Mouse (Mus musculus) embryonic fibroblast, embryonic 13.5 days (primary cell): ENCODE data around the gene Wfdc17. TPM values are rescaled to one million over a fixed set of nuclear protein-coding genes. Genes with fewer than 3 reads are reported as not detected.

Experiments used
- H3K27ac ChIP-seq: 2 replicates; pipeline ENCODE4 v1.5.1; 2012; ENCODE audit warnings: low read length, control low read depth, inconsistent platforms; ENCODE audit not compliant: insufficient read depth
- H3K4me1 ChIP-seq: 2 replicates; pipeline ENCODE4 v1.6.1; 2011; ENCODE audit warnings: low read length; ENCODE audit not compliant: control insufficient read depth, insufficient read depth
- H3K4me3 ChIP-seq: 2 replicates; pipeline ENCODE4 v1.5.1; 2011; ENCODE audit warnings: mild to moderate bottlenecking, control low read depth, low read length; ENCODE audit not compliant: insufficient read depth
- CTCF ChIP-seq: IDR thresholded peaks from 2 replicates; pipeline ENCODE4 v1.5.1; 2011; ENCODE audit warnings: mild to moderate bottlenecking, control low read depth, low read length, moderate library complexity, borderline replicate concordance; ENCODE audit not compliant: insufficient read depth
- POLR2A ChIP-seq: IDR thresholded peaks from 2 replicates; pipeline ENCODE4 v1.6.1; 2011; ENCODE audit warnings: low read depth, mild to moderate bottlenecking, control low read depth, low read length, moderate library complexity
- polyA plus RNA-seq: library from polyadenylated mRNA; stranded (reverse); fragments of >200 nt; gene quantifications from 2 replicates; pipeline ENCODE4 v1.2.4, GENCODE M21; 2011; ENCODE audit warnings: low read depth; ENCODE audit not compliant: missing spikeins, insufficient read length

Gene Wfdc17
- polyA plus RNA-seq, 1 experiment = not detected

GRCm38 (mm10) chr11:83753581-83754181 is 49.9 kb downstream of the Wfdc17 start, which contains the start of gene Heatr6:
Gene Heatr6 (plus strand): TSS chr11:83753696.
- peak within 1 kb of the TSS; percentile 49 for H3K27ac ChIP-seq
- TF ChIP-seq CTCF (no peak), POLR2A (peak; percentile 66)

GRCm38 (mm10) chr11:83754227-83754626 is 50.4 kb downstream of the Wfdc17 start:
- TF ChIP-seq CTCF (no peak), POLR2A (no peak)
- Histone ChIP-seq H3K27ac (peak overlapping the region; percentile 49; the same call in 1 of the 2 replicates), H3K4me3 (peak overlapping the region; percentile 78), H3K4me1 (no peaks in the 10 kb centered on the region)

More at GRCm38 (mm10) chr11:83753581-83754181, 49.9 kb downstream of the Wfdc17 start, which contains the start of gene Heatr6:
- peak within 1 kb of the TSS; percentile 78 for H3K4me3 ChIP-seq
- H3K4me1 ChIP-seq = no peaks in the 10 kb centered on the region

Other genes with a start within 250 kb of the Wfdc17 start
- gene Mmp28, start 240.9 kb upstream of the Wfdc17 start, polyA plus RNA-seq = 3.1 and 4.7 TPM in 2 replicates
- gene Taf15, start 230.9 kb upstream of the Wfdc17 start, polyA plus RNA-seq = 191 and 263 TPM in 2 replicates
- not detected in 2 replicates for gene Heatr9, start 181.8 kb upstream of the Wfdc17 start, polyA plus RNA-seq
- 2.8 and 4.1 TPM in 2 replicates for gene Ccl5, start 173.5 kb upstream of the Wfdc17 start, polyA plus RNA-seq
- gene Ccl9, start 125.4 kb upstream of the Wfdc17 start, polyA plus RNA-seq = 1.1 and 3.4 TPM in 2 replicates
- 0.91 TPM in 1 of 2 replicates, not detected in the other for gene Ccl6, start 110.9 kb upstream of the Wfdc17 start, polyA plus RNA-seq
- gene Rpl9-ps1, start 58.4 kb upstream of the Wfdc17 start, polyA plus RNA-seq = not detected in 2 replicates
- 0.68 TPM in 1 of 2 replicates, not detected in the other for gene Ccl3, start 54.6 kb upstream of the Wfdc17 start, polyA plus RNA-seq
- 2.2 TPM in 1 of 2 replicates, not detected in the other for gene Ccl4, start 41.4 kb upstream of the Wfdc17 start, polyA plus RNA-seq
- not detected in 2 replicates for gene Wfdc18, start 5.0 kb downstream of the Wfdc17 start, polyA plus RNA-seq
- not detected in 2 replicates for gene Wfdc21, start 42.9 kb downstream of the Wfdc17 start, polyA plus RNA-seq
- gene Heatr6, start 49.7 kb downstream of the Wfdc17 start, polyA plus RNA-seq = 18.6 and 22.0 TPM in 2 replicates
- not detected in 2 replicates for gene Hnf1b, start 146.1 kb downstream of the Wfdc17 start, polyA plus RNA-seq
- gene Ddx52, start 238.1 kb downstream of the Wfdc17 start, polyA plus RNA-seq = 30.8 and 31.0 TPM in 2 replicates